Mouse (Mus musculus) midbrain, embryonic 15.5 days (tissue): Measurements from ENCODE around the gene Agtr1a. TPM values are rescaled to one million over a fixed set of nuclear protein-coding genes. Genes with fewer than 3 reads are reported as not detected.

ENCODE experiments used
- ATAC-seq: fragments of 200-750 bp; cut with Nextera tagmentation; replicated peaks from 2 replicates; pipeline ENCODE4 v1.8.0; 2017; ENCODE audit warnings: moderate TSS enrichment
- H3K27ac ChIP-seq: fragments of 300-500 bp; sonication (generic); 2 replicates; pipeline ENCODE4 v1.5.1; 2015; ENCODE audit warnings: mild to moderate bottlenecking, inconsistent platforms
- H3K27me3 ChIP-seq: fragments of 300-500 bp; sonication (generic); replicated peaks from 2 replicates; pipeline ENCODE4 v1.6.1; 2015; ENCODE audit warnings: inconsistent platforms
- H3K36me3 ChIP-seq: fragments of 300-500 bp; sonication (generic); replicated peaks from 2 replicates; pipeline ENCODE4 v1.6.1; 2015; ENCODE audit warnings: inconsistent platforms
- H3K4me1 ChIP-seq: fragments of 300-500 bp; sonication (generic); 2 replicates; pipeline ENCODE4 v1.6.1; 2015; ENCODE audit warnings: inconsistent platforms
- H3K4me2 ChIP-seq: fragments of 300-500 bp; sonication (generic); 2 replicates; pipeline ENCODE4 v1.6.1; 2015; ENCODE audit warnings: inconsistent platforms, mild to moderate bottlenecking, moderate library complexity
- H3K4me3 ChIP-seq: fragments of 300-500 bp; sonication (generic); 2 replicates; pipeline ENCODE4 v1.5.1; 2015; ENCODE audit warnings: mild to moderate bottlenecking, inconsistent platforms
- H3K9ac ChIP-seq: fragments of 300-500 bp; sonication (generic); 2 replicates; pipeline ENCODE4 v1.6.1; 2015; ENCODE audit warnings: mild to moderate bottlenecking, inconsistent platforms
- H3K9me3 ChIP-seq: fragments of 300-500 bp; sonication (generic); 2 replicates; pipeline ENCODE4 v1.6.1; 2016; ENCODE audit warnings: inconsistent platforms
- WGBS: fragments of 180-500 bp; shearing (Covaris S2); methylation state at CpG from one replicate; pipeline ENCODE4 v1.1.7; 2015; ENCODE audit warnings: mixed read lengths; 5-methylcytosine and 5-hydroxymethylcytosine counted together
- polyA plus RNA-seq: library from polyadenylated mRNA; unstranded; fragments of >200 nt; fragmentation: Nextera tagmentation; extraction: Ambion mirVana; gene quantifications from 2 replicates; pipeline ENCODE4 v1.2.1, GENCODE M21; 2015

Agtr1a gene
- polyA plus RNA-seq, 1 experiment from 2014 or later = 0.59 TPM

GRCm38 (mm10) chr13:30345427-30345913 is 9.2 kb downstream of the Agtr1a start:
- H3K27me3 ChIP-seq = no peaks in the 10 kb centered on the region; the same call in 1 of the 2 replicates
- H3K27ac ChIP-seq = no peak overlapping the region
- no peaks in the 10 kb centered on the region for H3K4me1 ChIP-seq
- no peaks in the 10 kb centered on the region for H3K36me3 ChIP-seq
- no peak for ATAC-seq
- no peak overlapping the region for H3K4me2 ChIP-seq
- H3K9ac ChIP-seq = no peak overlapping the region
- 89% methylated on average over 11 of the region's 11 CpGs for WGBS
- no peak overlapping the region for H3K4me3 ChIP-seq
- H3K9me3 ChIP-seq = no peaks in the 10 kb centered on the region

GRCm38 (mm10) chr13:30346881-30347280 is 10.6 kb downstream of the Agtr1a start:
- H3K27ac ChIP-seq = no peak overlapping the region
- H3K27me3 ChIP-seq = no peaks in the 10 kb centered on the region; the same call in 1 of the 2 replicates
- no peak overlapping the region for H3K9ac ChIP-seq
- no peaks in the 10 kb centered on the region for H3K9me3 ChIP-seq
- H3K4me2 ChIP-seq = no peak overlapping the region
- no peak for ATAC-seq
- H3K36me3 ChIP-seq = no peaks in the 10 kb centered on the region
- no peak overlapping the region for H3K4me3 ChIP-seq
- no peaks in the 10 kb centered on the region for H3K4me1 ChIP-seq
- WGBS = 83% methylated on average over 4 of the region's 4 CpGs

GRCm38 (mm10) chr13:30348306-30348705 is 12.1 kb downstream of the Agtr1a start:
- H3K9ac ChIP-seq = no peak overlapping the region
- no peak for ATAC-seq
- H3K27ac ChIP-seq = no peak overlapping the region
- H3K4me3 ChIP-seq = no peak overlapping the region
- no peaks in the 10 kb centered on the region for H3K9me3 ChIP-seq
- H3K4me1 ChIP-seq = no peaks in the 10 kb centered on the region
- H3K36me3 ChIP-seq = no peaks in the 10 kb centered on the region
- no peak overlapping the region for H3K4me2 ChIP-seq
- H3K27me3 ChIP-seq = no peaks in the 10 kb centered on the region; the same call in 1 of the 2 replicates

- H3K27ac ChIP-seq = no peak overlapping the region
- H3K36me3 ChIP-seq = no peaks in the 10 kb centered on the region
- no peak overlapping the region for H3K4me3 ChIP-seq
- WGBS = 38% methylated on average over 13 of the region's 13 CpGs
- 0 out of 2 replicates have a peak, but pooled peaks have one; percentile 24 for ATAC-seq
- H3K27me3 ChIP-seq = no peaks in the 10 kb centered on the region
- no peaks in the 10 kb centered on the region for H3K9me3 ChIP-seq
- H3K4me2 ChIP-seq = no peak overlapping the region
- H3K4me1 ChIP-seq = no peaks in the 10 kb centered on the region
- H3K9ac ChIP-seq = no peak overlapping the region
These were observed 15.7 kb downstream of the Agtr1a start for GRCm38 (mm10) chr13:30351966-30352365.

- no peaks in the 10 kb centered on the region for H3K4me1 ChIP-seq
- no peaks in the 10 kb centered on the region for H3K9me3 ChIP-seq
- no peaks in the 10 kb centered on the region for H3K27me3 ChIP-seq
- no peaks in the 10 kb centered on the region for H3K36me3 ChIP-seq
- H3K4me2 ChIP-seq = no peak overlapping the region
- H3K9ac ChIP-seq = no peak overlapping the region
- H3K4me3 ChIP-seq = no peak overlapping the region
- H3K27ac ChIP-seq = no peak overlapping the region
- WGBS = 90% methylated on average over 6 of the region's 6 CpGs
- no peak for ATAC-seq
These were observed 18.8 kb downstream of the Agtr1a start for GRCm38 (mm10) chr13:30354991-30355580.

- Histone ChIP-seq H3K27me3 (no peaks in the 10 kb centered on the region), H3K4me2 (no peak overlapping the region), H3K36me3 (no peaks in the 10 kb centered on the region), H3K9ac (no peak overlapping the region), H3K27ac (no peak overlapping the region), H3K4me1 (no peaks in the 10 kb centered on the region), H3K4me3 (no peak overlapping the region), H3K9me3 (no peaks in the 10 kb centered on the region)
- WGBS = 90% methylated on average over 2 of the region's 2 CpGs
- ATAC-seq = no peak
These were observed 19.7 kb downstream of the Agtr1a start for GRCm38 (mm10) chr13:30355979-30356378.

- no peak overlapping the region for H3K4me3 ChIP-seq
- no peak overlapping the region for H3K4me2 ChIP-seq
- H3K9me3 ChIP-seq = no peaks in the 10 kb centered on the region
- no peak for ATAC-seq
- H3K27me3 ChIP-seq = no peaks in the 10 kb centered on the region
- H3K4me1 ChIP-seq = no peaks in the 10 kb centered on the region
- H3K36me3 ChIP-seq = no peaks in the 10 kb centered on the region
- 59% methylated on average over 4 of the region's 4 CpGs for WGBS
- no peak overlapping the region for H3K9ac ChIP-seq
- no peak overlapping the region for H3K27ac ChIP-seq
These were observed 22.4 kb downstream of the Agtr1a start for GRCm38 (mm10) chr13:30358456-30359168.

- WGBS = 71% methylated on average over 2 of the region's 2 CpGs
- no peaks in the 10 kb centered on the region for H3K27me3 ChIP-seq
- H3K27ac ChIP-seq = no peak overlapping the region
- H3K4me2 ChIP-seq = no peak overlapping the region
- no peaks in the 10 kb centered on the region for H3K4me1 ChIP-seq
- no peaks in the 10 kb centered on the region for H3K9me3 ChIP-seq
- no peak overlapping the region for H3K9ac ChIP-seq
- no peaks in the 10 kb centered on the region for H3K36me3 ChIP-seq
- ATAC-seq = no peak
- no peak overlapping the region for H3K4me3 ChIP-seq
These were observed 23.6 kb downstream of the Agtr1a start for GRCm38 (mm10) chr13:30359886-30360285.

- no peak overlapping the region for H3K9ac ChIP-seq
- H3K36me3 ChIP-seq = no peaks in the 10 kb centered on the region
- no peak overlapping the region for H3K4me3 ChIP-seq
- H3K27me3 ChIP-seq = no peaks in the 10 kb centered on the region
- ATAC-seq = peak; percentile 50
- H3K4me1 ChIP-seq = no peaks in the 10 kb centered on the region
- 50% methylated on average over 5 of the region's 5 CpGs for WGBS
- H3K27ac ChIP-seq = no peak overlapping the region
- no peaks in the 10 kb centered on the region for H3K9me3 ChIP-seq
- H3K4me2 ChIP-seq = no peak overlapping the region
These were observed 24.8 kb downstream of the Agtr1a start for GRCm38 (mm10) chr13:30361002-30361401.

GRCm38 (mm10) chr13:30362048-30362447 is 25.8 kb downstream of the Agtr1a start:
- Histone ChIP-seq H3K9me3 (no peaks in the 10 kb centered on the region), H3K4me1 (no peaks in the 10 kb centered on the region), H3K4me2 (no peak overlapping the region), H3K27ac (no peak overlapping the region), H3K4me3 (no peak overlapping the region), H3K9ac (no peak overlapping the region), H3K27me3 (no peaks in the 10 kb centered on the region), H3K36me3 (no peaks in the 10 kb centered on the region)
- ATAC-seq = no peak
- 95% methylated on average over 6 of the region's 6 CpGs for WGBS

GRCm38 (mm10) chr13:30364097-30364625 is 27.9 kb downstream of the Agtr1a start:
- Histone ChIP-seq H3K4me1 (no peaks in the 10 kb centered on the region), H3K4me3 (no peak overlapping the region), H3K9ac (no peak overlapping the region), H3K27ac (no peak overlapping the region), H3K36me3 (no peaks in the 10 kb centered on the region), H3K9me3 (no peaks in the 10 kb centered on the region), H3K27me3 (no peaks in the 10 kb centered on the region), H3K4me2 (no peak overlapping the region)
- WGBS = 79% methylated on average over 11 of the region's 11 CpGs
- ATAC-seq = no peak

- WGBS = 85% methylated on average over 9 of the region's 9 CpGs
- H3K4me2 ChIP-seq = no peak overlapping the region
- no peak overlapping the region for H3K9ac ChIP-seq
- H3K27ac ChIP-seq = no peak overlapping the region
- no peak overlapping the region for H3K4me3 ChIP-seq
- no peak for ATAC-seq
- H3K27me3 ChIP-seq = no peaks in the 10 kb centered on the region
- H3K4me1 ChIP-seq = no peaks in the 10 kb centered on the region
- H3K36me3 ChIP-seq = no peaks in the 10 kb centered on the region
- no peaks in the 10 kb centered on the region for H3K9me3 ChIP-seq
These were observed 28.5 kb downstream of the Agtr1a start for GRCm38 (mm10) chr13:30364780-30365179.

GRCm38 (mm10) chr13:30365378-30365777 is 29.1 kb downstream of the Agtr1a start:
- WGBS = 86% methylated on average over 2 of the region's 2 CpGs

More at GRCm38 (mm10) chr13:30365378-30365777, 29.1 kb downstream of the Agtr1a start:
- Histone ChIP-seq H3K9ac (no peak overlapping the region), H3K4me2 (no peak overlapping the region), H3K4me3 (no peak overlapping the region), H3K4me1 (no peaks in the 10 kb centered on the region), H3K9me3 (no peaks in the 10 kb centered on the region), H3K27me3 (no peaks in the 10 kb centered on the region), H3K36me3 (no peaks in the 10 kb centered on the region), H3K27ac (no peak overlapping the region)
- ATAC-seq = no peak
